Mouse (Mus musculus) intestine, embryonic 16.5 days (tissue): ENCODE data around the gene Itga4. TPM values are rescaled to one million over a fixed set of nuclear protein-coding genes. Genes with fewer than 3 reads are reported as not detected.

Experiments
- ATAC-seq: fragments of 200-750 bp; cut with Nextera tagmentation; 2 replicates; pipeline ENCODE4 v1.8.0; 2017; ENCODE audit warnings: moderate TSS enrichment, moderate library complexity
- H3K27ac ChIP-seq: fragments of 300-500 bp; sonication (generic); 2 replicates; pipeline ENCODE4 v1.5.1; 2014; ENCODE audit warnings: mild to moderate bottlenecking, low read length
- H3K27me3 ChIP-seq: fragments of 300-500 bp; sonication (generic); replicated peaks from 2 replicates; pipeline ENCODE4 v1.6.1; 2014; ENCODE audit warnings: low read length, control low read depth, mixed read lengths; ENCODE audit not compliant: control insufficient read depth, insufficient read depth
- H3K36me3 ChIP-seq: fragments of 300-500 bp; sonication (generic); 2 replicates; pipeline ENCODE4 v1.6.1; 2014; ENCODE audit warnings: low read length, control low read depth; ENCODE audit not compliant: control insufficient read depth, insufficient read depth
- H3K4me1 ChIP-seq: fragments of 300-500 bp; sonication (generic); 2 replicates; pipeline ENCODE4 v1.6.1; 2014; ENCODE audit warnings: low read length, control low read depth, mixed read lengths; ENCODE audit not compliant: control insufficient read depth, insufficient read depth
- H3K4me2 ChIP-seq: fragments of 300-500 bp; sonication (generic); 2 replicates; pipeline ENCODE4 v1.6.1; 2014; ENCODE audit warnings: low read depth, low read length, control low read depth
- H3K4me3 ChIP-seq: fragments of 300-500 bp; sonication (generic); 2 replicates; pipeline ENCODE4 v1.5.1; 2014; ENCODE audit warnings: mild to moderate bottlenecking, low read length
- H3K9ac ChIP-seq: fragments of 300-500 bp; sonication (generic); 2 replicates; pipeline ENCODE4 v1.6.1; 2014; ENCODE audit warnings: low read depth, low read length
- H3K9me3 ChIP-seq: fragments of 300-500 bp; sonication (generic); 2 replicates; pipeline ENCODE4 v1.6.1; 2016; ENCODE audit warnings: low read length, control low read depth; ENCODE audit not compliant: control insufficient read depth
- WGBS: fragments of 180-500 bp; shearing (Covaris S2); extraction: QIAGEN DNeasy Blood & Tissue Kit; methylation state at CpG from one replicate; pipeline ENCODE4 v1.1.7; 2014; 5-methylcytosine and 5-hydroxymethylcytosine counted together
- polyA plus RNA-seq: library from polyadenylated mRNA; unstranded; fragments of >200 nt; fragmentation: Nextera tagmentation; extraction: Ambion mirVana; gene quantifications from 2 replicates; pipeline ENCODE4 v1.2.1, GENCODE M21; 2015

The Itga4 gene
- polyA plus RNA-seq, 1 experiment from 2014 or later, result 3.2 TPM

DNA sequence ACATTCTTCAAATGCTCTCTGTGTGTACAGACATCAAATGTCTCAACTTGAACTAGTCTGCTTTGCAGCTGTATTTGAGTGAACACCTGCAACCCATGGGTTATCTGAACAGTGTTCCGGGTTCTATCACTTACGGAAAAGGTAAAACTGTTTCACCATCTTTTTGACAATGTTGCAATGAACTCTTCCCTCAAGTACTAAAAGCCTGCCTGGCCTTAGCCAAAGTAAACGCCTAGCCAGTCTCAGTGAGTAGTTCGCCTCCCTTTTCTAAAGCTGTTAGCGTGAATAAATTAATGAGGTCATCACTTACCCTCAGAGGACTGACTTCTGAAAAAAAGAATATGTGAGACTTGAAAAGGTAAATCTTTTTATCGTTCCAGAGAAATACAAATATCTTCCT is 18.0 kb upstream of the Itga4 start:
- Histone ChIP-seq H3K9ac (no peak overlapping the region), H3K4me2 (no peak overlapping the region), H3K27me3 (no peaks in the 10 kb centered on the region), H3K4me1 (no peaks in the 10 kb centered on the region), H3K4me3 (no peak overlapping the region), H3K9me3 (no peaks in the 10 kb centered on the region), H3K27ac (no peak overlapping the region), H3K36me3 (no peaks in the 10 kb centered on the region)
- WGBS, result 67% methylated on average over 6 of the region's 6 CpGs
- no peak for ATAC-seq

DNA sequence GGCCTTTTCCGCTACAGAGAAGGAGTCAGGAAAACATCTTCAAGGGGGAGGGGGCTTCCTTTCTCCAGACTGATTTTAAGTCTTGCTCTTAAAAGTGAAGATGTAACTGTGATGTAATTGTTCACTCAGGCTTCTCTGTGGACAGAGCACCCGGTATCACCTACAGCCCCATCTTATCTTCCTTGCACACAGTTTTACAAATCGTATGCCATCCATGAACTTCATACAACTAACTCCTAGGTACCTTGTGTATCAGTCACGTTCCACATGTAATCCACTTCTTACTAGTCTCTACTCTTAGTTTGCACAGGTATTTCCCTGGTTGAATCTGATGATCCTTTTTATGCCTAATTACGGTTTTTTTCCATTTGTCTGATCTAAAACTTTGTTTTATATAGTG is 10.9 kb upstream of the Itga4 start:
- ATAC-seq, result no peak; the same call in 1 of the 2 replicates
- H3K4me2 ChIP-seq, result no peak overlapping the region
- 80% methylated on average over 5 of the region's 5 CpGs for WGBS
- H3K27ac ChIP-seq, result no peak overlapping the region
- H3K4me1 ChIP-seq, result no peaks in the 10 kb centered on the region
- H3K27me3 ChIP-seq, result no peaks in the 10 kb centered on the region
- no peak overlapping the region for H3K4me3 ChIP-seq
- H3K9ac ChIP-seq, result no peak overlapping the region
- no peaks in the 10 kb centered on the region for H3K9me3 ChIP-seq
- no peaks in the 10 kb centered on the region for H3K36me3 ChIP-seq

DNA sequence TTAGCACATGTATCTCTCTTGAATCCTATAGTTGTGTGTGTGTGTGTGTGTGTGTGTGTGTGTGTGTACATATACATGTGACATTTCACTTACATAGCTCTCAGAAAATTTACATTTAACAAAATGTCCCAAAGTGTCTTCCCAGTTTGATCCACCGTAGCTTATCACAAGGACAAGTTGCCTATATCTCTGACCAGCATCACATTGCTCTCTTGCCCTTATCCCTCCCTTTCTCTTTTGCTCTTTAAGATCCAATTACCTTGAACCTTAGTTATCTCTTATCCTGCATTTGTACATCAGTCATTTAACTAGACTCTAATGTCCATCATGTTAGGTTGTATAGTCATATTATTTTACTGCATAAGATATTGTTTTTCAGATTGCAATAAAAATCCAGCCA is 10.5 kb upstream of the Itga4 start:
- H3K27me3 ChIP-seq, result no peaks in the 10 kb centered on the region
- no peak for ATAC-seq
- H3K36me3 ChIP-seq, result no peaks in the 10 kb centered on the region
- no peak overlapping the region for H3K4me3 ChIP-seq
- H3K27ac ChIP-seq, result no peak overlapping the region
- H3K9ac ChIP-seq, result no peak overlapping the region
- WGBS, result 88% methylated on average over 1 of the region's 1 CpGs
- no peaks in the 10 kb centered on the region for H3K9me3 ChIP-seq
- H3K4me1 ChIP-seq, result no peaks in the 10 kb centered on the region
- no peak overlapping the region for H3K4me2 ChIP-seq

DNA sequence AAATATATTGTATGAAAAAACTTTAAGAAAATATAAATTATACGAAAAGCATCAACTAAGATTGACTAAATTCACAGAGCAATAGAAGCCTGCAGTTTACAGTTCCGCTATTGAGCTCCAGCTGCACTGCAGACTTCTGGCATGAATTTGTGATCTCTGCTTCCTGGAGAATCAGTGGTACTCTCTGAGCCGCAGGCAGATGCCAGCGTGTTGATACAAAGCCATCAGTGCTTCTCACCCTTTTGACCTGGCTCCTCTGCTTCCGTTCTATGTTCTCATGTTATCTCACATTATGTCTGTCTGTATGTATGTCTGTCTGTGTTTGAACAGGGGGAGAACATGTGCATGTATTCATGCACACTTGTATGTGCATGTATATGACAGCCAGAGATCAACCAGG is 6.9 kb upstream of the Itga4 start:
- H3K4me1 ChIP-seq, result no peaks in the 10 kb centered on the region
- ATAC-seq, result no peak
- no peak overlapping the region for H3K4me2 ChIP-seq
- H3K9ac ChIP-seq, result no peak overlapping the region
- 65% methylated on average over 5 of the region's 5 CpGs for WGBS
- no peak overlapping the region for H3K27ac ChIP-seq
- H3K36me3 ChIP-seq, result no peaks in the 10 kb centered on the region
- no peaks in the 10 kb centered on the region for H3K27me3 ChIP-seq
- no peaks in the 10 kb centered on the region for H3K9me3 ChIP-seq
- no peak overlapping the region for H3K4me3 ChIP-seq

DNA sequence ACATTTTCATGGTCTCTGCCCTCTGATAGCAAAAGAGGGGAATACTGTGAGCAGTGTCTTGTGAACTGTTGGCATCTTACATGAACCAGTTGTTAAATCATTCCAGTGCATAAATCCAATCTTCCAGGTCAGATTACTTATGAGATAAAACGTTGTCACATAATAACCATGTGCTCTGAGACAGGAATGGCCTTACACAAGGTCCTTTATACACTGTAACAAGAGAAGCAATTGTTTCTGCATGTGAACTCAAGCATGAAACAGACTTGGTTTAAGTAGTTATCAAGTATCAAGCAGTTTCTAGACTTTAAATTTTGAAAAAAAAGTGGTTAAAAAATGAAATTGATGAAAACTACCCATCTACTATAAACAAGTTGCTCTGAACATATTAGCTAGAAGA is 4.7 kb upstream of the Itga4 start:
- no peak overlapping the region for H3K27ac ChIP-seq
- 39% methylated on average over 1 of the region's 1 CpGs for WGBS
- ATAC-seq, result no peak

DNA sequence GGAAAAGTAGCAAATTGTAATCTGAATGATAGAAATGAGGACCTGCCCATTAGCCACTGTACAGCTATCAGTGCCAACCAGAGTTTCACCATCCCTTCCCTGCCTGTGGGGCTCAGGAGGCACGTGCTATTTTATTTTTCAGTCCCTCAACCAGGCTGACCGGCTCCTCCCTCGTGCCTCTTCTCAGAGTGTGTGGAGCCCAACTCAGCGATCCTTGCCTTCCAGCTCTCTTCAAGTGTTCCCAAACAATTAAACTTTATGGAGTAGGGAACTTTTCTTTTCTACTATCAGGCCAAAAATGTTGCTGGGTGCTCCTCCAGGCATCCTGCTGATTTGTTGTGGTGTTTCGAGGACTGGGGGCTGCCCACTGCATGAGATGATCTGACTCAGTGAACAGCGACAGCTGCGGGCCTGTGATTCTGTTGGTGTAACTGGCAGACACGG is 1.4 kb upstream of the Itga4 start:
- Histone ChIP-seq H3K4me1 (peaks cover 5% of the 10 kb centered on the region), H3K27ac (no peak overlapping the region), H3K4me2 (no peak overlapping the region), H3K36me3 (no peaks in the 10 kb centered on the region), H3K27me3 (no peaks in the 10 kb centered on the region; the same call in 1 of the 2 replicates), H3K9ac (no peak overlapping the region), H3K9me3 (no peaks in the 10 kb centered on the region), H3K4me3 (no peak overlapping the region)
- ATAC-seq, result no peak
- 65% methylated on average over 8 of the region's 8 CpGs for WGBS

More for the DNA sequence above, 4.7 kb upstream of the Itga4 start:
- Histone ChIP-seq H3K9ac (no peak overlapping the region), H3K4me1 (no peaks in the 10 kb centered on the region), H3K4me2 (no peak overlapping the region), H3K27me3 (no peaks in the 10 kb centered on the region), H3K9me3 (no peaks in the 10 kb centered on the region), H3K36me3 (no peaks in the 10 kb centered on the region), H3K4me3 (no peak overlapping the region)

DNA sequence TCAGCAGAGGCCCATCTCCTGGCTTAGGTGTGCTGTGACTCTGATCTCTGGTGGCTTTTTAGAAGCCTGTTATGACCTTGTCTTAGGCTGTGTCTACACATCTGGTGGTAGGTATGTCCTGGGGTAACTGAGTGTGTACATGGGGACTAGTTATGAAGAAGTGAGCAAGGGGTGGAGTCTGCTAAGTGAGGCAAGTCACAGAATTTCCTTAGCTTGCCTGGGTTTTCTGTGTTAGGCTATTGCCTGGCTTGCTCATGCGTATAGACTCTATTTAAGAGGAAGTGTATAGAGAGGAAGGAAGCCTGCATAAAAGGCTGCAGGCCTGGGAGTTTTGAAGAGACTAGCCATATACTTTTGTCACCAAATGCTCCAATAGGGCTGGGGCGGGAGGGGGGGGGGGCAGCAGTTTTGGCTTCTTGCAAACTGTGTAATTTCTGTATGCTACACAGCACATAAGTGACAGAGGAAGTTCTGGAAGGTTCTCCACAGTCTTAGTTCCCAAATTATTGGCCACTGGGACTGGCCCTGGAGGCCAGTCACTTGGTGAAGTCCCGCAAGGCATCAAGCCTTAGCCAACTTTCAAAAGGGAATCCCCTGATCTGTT is 536 bp upstream of the Itga4 start:
- Histone ChIP-seq H3K4me1 (peaks cover 5% of the 10 kb centered on the region), H3K4me2 (peak overlapping the region; percentile 87; the same call in 1 of the 2 replicates), H3K36me3 (no peaks in the 10 kb centered on the region), H3K27ac (no peak overlapping the region), H3K9ac (no peak overlapping the region), H3K27me3 (no peaks in the 10 kb centered on the region; the same call in 1 of the 2 replicates), H3K4me3 (no peak overlapping the region), H3K9me3 (no peaks in the 10 kb centered on the region)
- WGBS, result 73% methylated on average over 3 of the region's 3 CpGs
- peak; percentile 24; the same call in 1 of the 2 replicates for ATAC-seq

DNA sequence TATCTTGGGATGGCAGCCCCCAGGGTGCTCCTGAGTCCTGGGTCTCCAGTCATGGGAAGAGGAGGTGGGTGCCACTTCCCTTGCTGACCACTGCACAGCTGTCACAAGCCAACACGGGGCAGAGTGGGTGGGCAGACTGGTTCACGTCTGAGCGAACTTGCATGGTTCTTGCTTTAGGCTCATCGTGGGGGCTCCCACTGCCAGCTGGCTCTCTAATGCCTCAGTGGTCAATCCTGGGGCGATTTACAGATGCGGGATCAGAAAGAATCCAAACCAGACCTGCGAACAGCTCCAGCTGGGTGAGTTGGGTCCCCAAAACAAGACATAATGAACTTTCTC is 744 bp downstream of the Itga4 start:
- ATAC-seq, result no peak; the same call in 1 of the 2 replicates
- no peaks in the 10 kb centered on the region for H3K9me3 ChIP-seq
- peak overlapping the region; percentile 87 for H3K4me2 ChIP-seq
- peak overlapping the region; percentile 60 for H3K9ac ChIP-seq
- peak overlapping the region; percentile 61 for H3K27ac ChIP-seq
- H3K4me1 ChIP-seq, result peaks cover 5% of the 10 kb centered on the region
- H3K27me3 ChIP-seq, result no peaks in the 10 kb centered on the region; the same call in 1 of the 2 replicates
- 19% methylated on average over 7 of the region's 7 CpGs for WGBS
- no peaks in the 10 kb centered on the region for H3K36me3 ChIP-seq
- H3K4me3 ChIP-seq, result peak overlapping the region; percentile 51

DNA sequence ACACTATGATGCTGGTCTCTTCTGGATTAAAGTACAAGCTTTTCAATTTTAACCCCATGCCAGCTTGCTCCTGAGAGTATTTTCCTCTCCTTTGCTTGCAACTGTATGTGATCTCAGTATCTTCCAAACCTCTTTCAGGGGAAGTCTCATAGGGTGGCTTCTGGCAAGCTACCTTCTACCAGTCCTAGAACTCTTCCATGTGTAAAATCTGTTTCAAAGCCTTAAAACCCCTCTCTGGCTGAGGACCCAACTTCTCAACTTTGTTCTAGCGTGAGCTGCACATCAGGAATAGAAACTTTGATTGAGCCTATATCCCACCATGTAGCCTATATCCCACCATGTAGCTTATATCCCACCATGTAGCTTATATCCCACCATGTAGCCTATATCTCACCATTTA is 1.1 kb downstream of the Itga4 start:
- Histone ChIP-seq H3K27ac (no peak overlapping the region), H3K9ac (no peak overlapping the region), H3K27me3 (no peaks in the 10 kb centered on the region; the same call in 1 of the 2 replicates), H3K4me1 (peaks cover 5% of the 10 kb centered on the region), H3K4me3 (peak overlapping the region; percentile 51), H3K4me2 (no peak overlapping the region), H3K36me3 (no peaks in the 10 kb centered on the region), H3K9me3 (no peaks in the 10 kb centered on the region)
- ATAC-seq, result no peak
- 77% methylated on average over 1 of the region's 1 CpGs for WGBS

DNA sequence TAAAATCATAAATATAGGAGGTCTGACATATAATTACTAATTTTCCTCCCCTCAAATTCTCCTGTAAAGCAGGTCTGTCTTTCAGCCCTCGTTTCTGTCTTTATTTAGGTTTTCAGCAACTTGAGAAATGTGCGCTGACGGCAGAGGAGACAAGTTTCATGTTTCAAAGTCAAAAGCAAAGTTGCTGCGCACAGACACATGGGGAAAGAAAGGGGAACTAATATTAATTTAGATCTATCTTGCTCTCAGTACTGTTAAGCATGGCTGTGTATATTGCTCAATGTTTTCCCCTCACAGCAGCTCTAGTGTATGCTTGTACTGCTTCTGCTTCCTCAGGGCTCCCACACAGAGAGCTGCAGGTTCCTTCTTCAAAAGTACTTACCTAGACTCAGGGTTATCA is 1.7 kb downstream of the Itga4 start:
- H3K36me3 ChIP-seq, result no peaks in the 10 kb centered on the region
- no peaks in the 10 kb centered on the region; the same call in 1 of the 2 replicates for H3K27me3 ChIP-seq
- WGBS, result 57% methylated on average over 4 of the region's 4 CpGs
- H3K4me2 ChIP-seq, result no peak overlapping the region
- no peak overlapping the region for H3K27ac ChIP-seq
- ATAC-seq, result no peak
- no peak overlapping the region for H3K4me3 ChIP-seq
- H3K9ac ChIP-seq, result no peak overlapping the region
- H3K4me1 ChIP-seq, result peaks cover 5% of the 10 kb centered on the region
- H3K9me3 ChIP-seq, result no peaks in the 10 kb centered on the region
